Mouse (Mus musculus): Measurements from ENCODE around the gene Aen.

The Aen gene

DNA sequence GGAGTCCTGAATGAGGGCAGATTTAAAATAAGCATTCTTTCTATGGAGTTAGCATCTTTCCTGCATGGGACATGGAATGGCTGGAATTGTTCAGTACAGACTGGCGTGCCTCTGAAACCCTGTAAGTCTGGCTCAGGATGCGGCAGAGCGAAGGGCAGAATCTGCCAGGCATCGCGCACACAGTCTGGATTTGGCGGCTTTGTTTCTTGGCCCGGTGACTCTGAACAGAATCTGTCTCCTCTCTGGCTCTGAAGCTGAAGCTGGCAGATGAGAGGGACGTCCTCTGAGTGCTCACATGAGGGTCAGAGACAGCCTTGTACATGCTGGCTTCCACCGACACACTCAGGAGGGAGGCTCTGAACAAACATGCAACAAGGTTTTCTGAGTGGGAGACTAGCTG lies 30.5 kb downstream of the Aen start:
- intact Hi-C loops (cut with DNase I): no loop called here

DNA sequence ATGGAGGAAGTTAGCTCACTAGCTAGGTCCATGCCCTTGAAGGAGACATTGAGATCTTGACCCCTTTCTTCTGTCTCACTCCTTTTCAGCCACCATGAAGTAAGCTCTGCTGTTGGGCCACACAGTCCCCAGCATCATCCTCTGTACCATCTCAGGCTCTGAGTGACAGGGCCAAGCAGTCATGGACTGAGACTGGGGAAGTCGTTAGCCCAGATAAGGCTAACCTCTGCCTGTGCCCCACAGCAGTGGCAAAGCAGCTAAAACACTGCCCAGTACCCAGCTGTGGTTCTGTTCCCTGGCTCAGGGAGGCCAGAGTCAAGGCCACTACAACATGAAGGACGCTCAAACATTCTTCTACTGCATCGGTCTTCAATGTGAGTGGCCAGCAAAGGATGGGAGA lies 31.6 kb downstream of the Aen start:
- intact Hi-C loops (cut with DNase I): no loop called here

DNA sequence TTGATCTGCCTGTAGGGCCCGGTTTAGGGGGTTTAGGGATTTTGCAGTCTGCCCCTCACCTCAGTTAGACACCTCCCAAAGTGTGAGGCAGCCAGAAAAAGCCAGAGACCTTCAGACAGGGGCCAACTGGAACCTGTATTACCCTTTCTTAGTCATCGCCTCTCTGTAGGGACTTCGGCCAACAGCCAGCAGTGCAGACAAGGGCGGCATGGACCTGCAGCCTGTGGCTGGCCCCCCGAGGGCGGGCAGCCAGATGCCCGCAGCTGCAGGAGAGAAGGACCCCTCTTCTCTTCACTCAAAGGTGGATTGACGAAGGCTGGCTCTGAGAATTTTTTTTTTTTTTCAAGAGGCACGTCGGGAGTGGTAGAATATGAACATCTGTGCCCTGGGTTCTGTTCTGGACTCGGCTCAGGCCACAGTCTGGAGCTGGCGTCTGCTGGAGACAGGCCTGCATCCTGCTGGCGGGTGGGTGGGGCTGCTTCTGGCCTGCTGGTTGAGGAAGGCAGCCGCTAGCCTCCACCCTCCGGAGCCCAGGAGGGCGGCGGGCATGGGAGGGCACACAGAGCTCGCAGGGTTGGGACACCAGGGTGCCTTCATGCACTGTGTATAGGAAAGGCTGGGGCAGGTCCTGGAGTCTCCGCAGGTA lies 43.4 kb downstream of the Aen start:
- intact Hi-C loops (cut with DNase I): no loop called here

DNA sequence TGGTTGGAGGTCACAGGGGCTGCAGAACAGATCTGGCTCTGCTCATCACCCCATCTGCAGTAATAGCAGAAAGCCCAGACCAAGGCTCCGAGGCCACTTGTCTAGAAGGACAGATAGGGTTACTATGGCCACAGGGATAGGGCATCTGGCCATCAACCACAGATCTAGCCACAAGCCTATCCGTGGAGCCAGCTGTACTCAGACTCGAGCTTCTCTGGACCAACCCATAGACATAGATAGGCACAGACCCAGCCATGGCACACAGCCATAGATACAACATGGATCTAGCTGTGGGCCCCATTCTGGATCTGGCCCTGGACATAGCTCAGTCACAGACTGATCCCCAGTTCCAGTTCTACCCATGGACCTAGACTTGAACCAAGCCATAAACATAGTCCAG lies 45.3 kb downstream of the Aen start:
- intact Hi-C loops (cut with DNase I): no loop called here

DNA sequence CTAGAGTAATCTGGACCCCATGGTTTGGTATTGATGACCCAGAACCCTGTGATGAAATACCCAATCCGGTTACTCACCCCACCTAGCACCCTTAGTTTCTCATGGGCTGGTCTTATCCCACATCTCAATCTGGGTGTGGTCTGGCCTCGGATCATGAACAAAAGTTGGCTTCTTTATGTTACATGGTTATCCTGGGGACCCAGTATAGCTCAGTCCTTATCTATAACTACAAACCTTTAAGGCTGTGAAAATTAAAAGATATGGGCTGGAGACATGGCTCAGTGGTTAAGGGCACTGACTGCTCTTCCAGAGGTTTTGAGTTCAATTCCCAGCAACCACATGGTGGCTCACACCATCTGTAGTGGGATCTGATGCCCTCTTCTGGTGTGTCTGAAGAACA lies 46.9 kb downstream of the Aen start:
- intact Hi-C loops (cut with DNase I): no loop called here

DNA sequence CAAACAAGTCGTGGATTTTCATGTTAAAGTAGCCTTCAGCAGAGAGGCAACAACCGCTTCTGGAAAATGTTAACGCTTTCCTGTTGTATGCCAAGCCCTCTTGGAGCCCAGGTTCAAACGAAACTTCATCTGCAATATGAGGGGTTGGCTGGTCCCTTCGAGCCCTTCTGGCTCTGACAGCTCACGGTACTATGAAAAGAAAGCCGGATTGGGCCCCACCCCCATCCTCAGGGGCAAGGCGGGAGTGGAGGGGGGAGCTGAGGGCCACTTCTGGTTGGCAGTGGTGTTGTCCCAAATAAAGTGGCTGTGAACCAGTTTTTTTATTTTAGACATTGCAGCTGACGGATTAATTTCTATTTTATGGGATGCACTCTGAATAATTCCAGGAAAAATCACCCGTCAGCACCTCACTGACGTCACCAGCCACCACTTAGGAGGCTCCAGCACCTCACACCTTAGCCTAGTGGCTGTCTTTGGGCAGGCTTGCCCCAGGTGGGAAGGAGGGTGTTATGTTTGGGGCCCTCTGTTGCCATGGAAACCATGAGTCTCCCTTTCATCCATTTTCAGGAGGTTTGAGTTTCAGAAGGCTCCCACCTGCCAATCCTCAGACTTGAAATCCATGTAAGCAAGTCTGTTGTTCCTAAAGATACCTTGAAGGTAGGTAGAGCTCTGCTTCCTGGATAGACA lies 58.4 kb downstream of the Aen start:
- intact Hi-C loops (cut with DNase I): no loop called here

DNA sequence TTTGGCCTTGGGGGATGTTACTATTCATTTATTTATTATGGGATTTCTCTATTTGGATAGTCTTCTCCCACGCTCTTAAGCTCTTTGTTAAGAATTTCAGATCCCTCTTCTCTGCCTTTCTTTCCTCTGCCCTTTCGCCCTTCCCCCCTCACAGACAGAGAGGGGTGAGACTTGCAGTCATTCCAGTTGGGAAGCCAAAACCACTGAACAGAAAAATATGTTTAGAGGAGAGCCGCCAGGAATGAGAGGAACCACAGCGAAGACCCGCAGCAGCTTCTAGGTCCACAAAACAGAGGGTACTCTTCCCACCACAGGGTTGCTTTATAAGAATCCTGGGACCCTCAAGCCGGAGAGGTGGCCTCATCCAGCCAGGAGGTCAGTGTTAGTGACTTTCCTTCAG lies 59.0 kb downstream of the Aen start:
- intact Hi-C loops (cut with DNase I): no loop called here

DNA sequence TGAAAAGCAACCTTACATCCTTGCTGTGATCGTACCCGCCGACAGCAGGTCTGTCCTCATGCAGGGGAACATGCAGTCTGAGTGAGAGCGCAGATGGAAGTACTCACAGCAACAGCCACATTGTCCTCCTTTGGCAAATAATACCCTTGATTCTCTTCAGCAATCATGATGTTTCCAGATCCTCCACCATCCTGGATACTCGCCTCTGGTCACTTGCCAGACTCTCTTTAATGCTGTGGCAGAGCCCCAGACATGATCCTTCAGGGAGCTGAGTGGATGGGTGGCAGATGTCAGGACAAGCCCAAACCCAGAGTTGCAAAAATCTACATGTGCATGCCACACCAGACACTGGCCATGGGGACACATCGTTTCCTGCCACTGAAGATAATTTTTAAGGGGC lies 59.4 kb downstream of the Aen start:
- intact Hi-C loops (cut with DNase I): no loop called here

DNA sequence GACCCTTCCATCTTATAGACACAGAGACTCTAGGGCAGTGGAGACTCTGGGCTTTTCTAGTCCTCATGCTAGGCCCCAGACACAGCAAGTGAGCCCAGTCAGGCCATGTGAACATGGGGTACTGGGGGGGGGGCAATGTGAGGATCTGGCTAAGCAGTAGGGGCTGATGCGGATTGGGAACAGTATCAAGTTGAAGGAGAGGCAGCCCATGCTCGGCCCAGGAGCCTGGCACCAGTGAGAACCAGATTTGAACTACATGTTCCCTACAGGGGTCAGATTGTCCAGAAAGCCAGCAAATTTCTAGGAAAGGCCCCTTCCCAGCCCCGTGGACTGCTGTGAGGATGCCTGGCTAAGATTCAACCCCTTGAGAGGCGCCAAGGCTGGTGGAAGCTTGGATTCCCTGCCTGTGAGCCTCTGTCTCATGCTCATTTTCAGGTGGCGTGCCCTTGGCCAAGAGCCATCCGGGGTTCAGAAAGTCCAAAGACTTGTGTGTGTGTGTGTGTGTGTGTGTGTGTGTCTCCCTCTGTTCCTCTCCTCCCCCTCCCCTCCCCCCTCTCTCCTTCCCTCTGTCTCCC lies 62.9 kb downstream of the Aen start:
- intact Hi-C loops (cut with DNase I): no loop called here

Small RNA genes lying within 50 kb of the gene (microRNA-seq; reads per million reads assigned to microRNA genes)
- gene Mir7-2: 149 to 207 reads per million in 2 experiments

Data from adrenal gland (tissue).